Mouse (Mus musculus) ZHBTc4 (cell line): ENCODE data around the gene Trim8.

Experiments used
- DNase-seq: peaks from one replicate; pipeline ENCODE4 v3.0.0-alpha.2; 2011; ENCODE audit warnings: low read depth, low spot score

The Trim8 gene

GRCm38 (mm10) chr19:46523131-46523479, 21.6 kb downstream of the Trim8 start:
- no peak for DNase-seq

GRCm38 (mm10) chr19:46523480-46524151, 22.1 kb downstream of the Trim8 start:
- DNase-seq: peak; percentile 81

DNA sequence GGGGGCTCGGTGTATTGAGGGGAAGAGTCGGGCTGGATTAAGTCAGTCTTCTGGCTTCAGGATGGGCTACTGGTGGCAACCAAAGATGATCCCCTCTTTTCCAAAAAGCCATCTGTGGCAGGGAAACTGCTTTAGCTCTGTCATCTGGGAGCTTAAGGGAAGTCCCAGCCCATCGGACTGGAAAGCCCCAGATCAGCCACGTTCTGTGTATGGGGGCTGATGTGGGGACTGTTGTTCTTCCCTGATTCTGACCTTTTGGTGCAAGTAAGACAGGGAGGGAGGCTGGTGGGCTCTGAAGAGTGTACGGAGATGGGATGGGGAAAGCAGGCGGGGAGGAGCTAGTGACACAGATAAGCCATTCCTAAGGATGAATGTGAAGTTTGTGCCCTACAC, 22.6 kb downstream of the Trim8 start:
- DNase-seq: no peak

GRCm38 (mm10) chr19:46524601-46525321, 23.3 kb downstream of the Trim8 start:
- DNase-seq: peak; percentile 92

GRCm38 (mm10) chr19:46525691-46526631, 24.5 kb downstream of the Trim8 start:
- DNase-seq: no peak

DNA sequence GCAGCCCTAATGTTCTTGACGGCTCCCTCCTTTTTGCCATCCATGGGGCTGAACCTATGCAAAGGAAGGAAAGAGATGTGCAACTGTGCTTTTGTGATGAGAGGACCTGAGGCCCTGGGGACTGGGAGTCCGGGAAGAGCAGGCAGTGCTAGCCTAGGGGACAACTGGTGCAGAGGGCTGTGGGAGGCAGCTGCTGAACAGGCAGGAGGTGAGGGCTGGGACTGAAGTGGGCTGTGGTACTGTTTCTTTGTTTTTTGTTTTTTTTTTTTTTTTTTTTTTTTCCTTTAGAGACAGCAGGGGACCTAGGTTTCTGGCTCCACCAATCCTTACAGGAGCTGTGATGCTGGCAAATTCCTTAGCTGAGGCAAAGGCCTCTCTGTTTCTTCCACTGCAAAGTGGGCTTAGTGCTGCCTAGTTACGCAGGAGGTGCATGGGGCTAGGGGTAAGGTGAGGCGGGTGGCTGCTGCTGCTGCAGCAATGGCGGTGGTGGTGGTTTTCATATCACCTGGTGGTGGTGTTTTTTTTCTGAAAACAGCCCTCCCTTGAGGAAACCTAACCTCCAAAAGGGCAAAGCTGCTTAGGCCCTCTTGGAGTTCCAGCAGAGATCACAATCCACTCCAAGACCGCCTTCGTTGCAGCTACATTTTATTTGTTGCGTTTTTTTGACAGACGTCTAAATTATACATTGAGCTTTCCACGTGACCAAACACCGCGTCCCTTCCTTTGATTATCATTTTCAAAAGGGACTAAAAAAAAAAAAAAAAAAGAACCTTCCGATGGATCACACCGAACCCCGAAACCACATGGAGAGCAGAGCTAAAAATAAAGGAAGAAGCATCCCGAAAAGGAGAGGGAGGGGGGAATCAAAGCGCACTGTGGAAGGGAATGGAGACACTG, 26.4 kb downstream of the Trim8 start:
- DNase-seq: no peak

DNA sequence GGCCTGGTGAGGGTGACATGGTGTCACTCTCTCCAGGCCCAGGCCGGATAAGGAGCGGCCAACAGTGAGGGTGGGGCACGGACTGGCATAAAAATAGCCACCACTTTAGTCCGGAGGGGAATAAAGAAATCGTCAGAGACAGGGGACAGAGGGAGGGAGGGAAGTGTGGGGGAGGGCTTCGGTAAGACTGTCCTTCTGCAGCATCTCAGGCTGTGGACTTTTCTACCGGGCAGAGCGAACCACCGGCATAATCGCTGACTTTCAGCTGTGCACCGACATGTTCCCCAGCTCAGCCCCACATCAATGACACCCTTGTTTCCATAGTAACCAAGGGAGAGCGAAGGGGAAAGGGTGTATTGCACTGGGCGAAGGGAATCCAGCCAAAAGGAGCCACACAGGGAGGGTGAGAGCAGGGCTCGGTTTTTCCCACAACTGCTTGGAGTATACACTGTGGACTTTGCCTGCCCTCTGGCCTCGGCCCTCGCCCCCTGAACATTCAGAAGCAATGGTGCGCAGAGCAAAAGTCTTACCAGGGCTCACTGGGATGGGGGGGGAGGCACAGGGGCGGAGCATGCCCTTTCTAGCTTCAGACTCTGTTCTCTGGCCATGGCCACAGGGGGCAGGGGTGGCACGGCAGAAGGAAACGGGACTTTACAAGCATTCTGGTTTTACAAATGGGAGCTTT, 27.2 kb downstream of the Trim8 start:
- DNase-seq: peak; percentile 69

GRCm38 (mm10) chr19:46529601-46530448, 28.3 kb downstream of the Trim8 start:
- peak; percentile 85 for DNase-seq

GRCm38 (mm10) chr19:46530449-46530990, 29.0 kb downstream of the Trim8 start:
- DNase-seq: no peak

DNA sequence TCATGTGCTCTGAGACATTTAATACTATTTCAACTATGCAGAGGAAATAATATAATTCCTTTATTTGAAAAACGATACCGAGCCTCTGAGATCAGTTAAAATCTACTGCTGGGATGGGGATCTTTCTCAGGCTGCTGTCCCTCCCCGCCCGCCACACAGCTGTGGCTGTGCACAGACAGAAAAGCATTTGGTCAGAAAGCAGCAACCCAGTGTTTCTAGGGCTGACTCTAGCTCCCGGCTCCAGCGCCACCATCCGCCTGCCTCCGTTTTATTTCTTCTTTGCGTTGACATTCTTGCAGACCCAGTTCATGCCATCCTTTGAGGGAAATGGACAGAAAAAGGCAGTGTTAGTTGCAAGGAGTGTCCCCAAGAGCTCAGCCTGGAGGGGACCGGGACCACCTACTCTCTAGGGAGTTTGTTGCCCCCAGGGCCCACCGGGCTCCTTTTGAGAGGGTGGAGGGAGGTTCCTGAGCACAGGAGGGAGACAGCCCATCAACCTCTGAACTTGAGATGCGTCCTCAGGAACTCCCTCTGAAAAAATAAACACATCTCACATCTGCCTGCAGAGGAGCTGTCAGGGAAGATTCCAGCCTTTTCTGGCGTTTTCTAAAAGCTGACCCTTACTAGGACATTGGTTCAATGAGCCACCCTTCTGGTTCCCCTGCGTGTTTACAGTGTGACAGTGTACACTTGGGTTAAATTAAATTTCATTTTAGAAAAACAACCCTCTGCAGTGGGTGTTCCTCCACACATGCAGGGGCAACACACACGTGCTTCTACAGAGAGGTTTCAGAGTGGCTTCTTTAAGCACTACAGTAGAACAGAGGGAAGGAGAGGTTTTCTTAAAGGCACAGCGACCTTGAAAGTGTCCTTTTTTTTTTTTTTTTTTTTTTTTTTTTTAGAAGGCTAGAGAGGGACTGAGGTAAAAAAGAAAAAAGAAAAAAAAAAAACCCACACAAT, 29.8 kb downstream of the Trim8 start:
- no peak for DNase-seq

GRCm38 (mm10) chr19:46532031-46532688, 30.7 kb downstream of the Trim8 start:
- DNase-seq: no peak

DNA sequence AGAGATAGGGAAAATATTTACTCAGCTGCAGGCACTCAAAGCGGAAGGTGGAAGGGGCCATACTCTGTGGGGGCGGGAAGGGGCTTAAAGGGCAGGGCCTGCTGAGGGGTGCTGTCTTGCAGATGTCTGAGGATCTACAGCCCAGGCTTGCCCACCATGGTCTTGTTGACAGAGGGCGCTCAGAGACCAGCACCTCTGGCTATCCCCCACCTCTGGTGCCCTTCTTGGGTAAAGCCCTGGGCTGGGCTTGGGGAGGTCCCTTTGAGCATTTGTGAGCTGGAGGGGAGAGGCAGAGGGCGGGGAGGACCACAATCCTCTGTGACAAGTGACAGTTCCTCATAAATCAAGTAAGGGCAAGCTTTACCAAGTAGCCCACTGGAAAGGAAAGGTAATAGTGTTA, 31.6 kb downstream of the Trim8 start:
- DNase-seq: no peak

- DNase-seq: no peak
These were observed 32.0 kb downstream of the Trim8 start for GRCm38 (mm10) chr19:46533525-46533924.

GRCm38 (mm10) chr19:46534542-46535098, 33.1 kb downstream of the Trim8 start:
- no peak for DNase-seq

DNA sequence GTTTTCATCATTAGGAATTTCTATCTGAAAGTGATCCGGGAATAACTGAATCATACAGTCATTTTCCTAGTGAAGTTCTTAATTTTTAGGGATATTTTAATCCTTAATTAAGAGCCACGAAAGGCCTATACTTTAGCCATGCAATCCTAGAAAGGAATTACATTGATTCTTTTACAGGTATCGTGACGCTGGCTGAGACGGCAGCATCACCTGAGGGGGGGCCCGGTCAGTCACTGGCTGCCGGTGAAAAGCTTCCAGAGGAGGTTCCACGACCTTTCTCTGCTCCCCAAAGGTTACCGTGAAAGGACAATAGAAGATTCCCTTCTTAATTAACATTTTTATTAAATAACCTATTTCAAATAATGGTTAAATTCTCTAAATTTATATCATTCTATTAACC, 35.9 kb downstream of the Trim8 start:
- DNase-seq: no peak

GRCm38 (mm10) chr19:46538213-46538612, 36.7 kb downstream of the Trim8 start:
- no peak for DNase-seq

GRCm38 (mm10) chr19:46542750-46543149, 41.2 kb downstream of the Trim8 start:
- DNase-seq: no peak
